Mouse (Mus musculus): ENCODE measurements around the gene Myo1f. TPM values are rescaled to one million over a fixed set of nuclear protein-coding genes. Genes with fewer than 3 reads are reported as not detected.

Gene Myo1f
- polyA plus RNA-seq, 1 experiment from 2014 or later, result 1.7 TPM

DNA sequence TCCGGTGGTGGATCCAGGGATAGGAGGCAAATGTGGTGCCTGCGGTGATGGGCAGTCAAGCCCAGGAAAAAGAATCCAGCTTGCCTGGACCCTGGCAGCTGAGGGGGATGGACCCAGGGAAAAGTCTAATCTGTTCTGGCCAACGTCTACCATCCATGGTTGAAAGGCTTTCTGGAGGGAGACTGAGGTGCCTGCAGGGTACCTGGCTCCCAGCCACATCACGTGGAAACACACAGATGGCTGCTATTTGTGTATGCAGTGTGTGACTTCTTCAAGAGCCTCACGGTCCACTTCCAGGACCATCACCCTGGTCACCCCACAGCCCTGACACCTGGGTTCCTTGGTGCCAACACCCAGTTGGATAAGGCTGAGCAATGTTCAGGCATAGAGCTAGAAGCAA, 76.3 kb downstream of the Myo1f start:
- H3K27me3 ChIP-seq, result no peaks in the 10 kb centered on the region
- H3K4me2 ChIP-seq, result no peak overlapping the region
- no peak for ATAC-seq (ENCODE audit: low FRiP score)
- H3K4me3 ChIP-seq (replicated peaks), result no peak overlapping the region
- H3K27ac ChIP-seq, result peak overlapping the region; percentile 31; the same call in 1 of the 2 replicates
- peaks cover 30% of the 10 kb centered on the region for H3K36me3 ChIP-seq (replicated peaks)
- H3K9me3 ChIP-seq, result no peaks in the 10 kb centered on the region
- no peak overlapping the region for H3K9ac ChIP-seq
- peaks cover 25% of the 10 kb centered on the region for H3K4me1 ChIP-seq
- 87% methylated on average over 5 of the region's 5 CpGs for WGBS

DNA sequence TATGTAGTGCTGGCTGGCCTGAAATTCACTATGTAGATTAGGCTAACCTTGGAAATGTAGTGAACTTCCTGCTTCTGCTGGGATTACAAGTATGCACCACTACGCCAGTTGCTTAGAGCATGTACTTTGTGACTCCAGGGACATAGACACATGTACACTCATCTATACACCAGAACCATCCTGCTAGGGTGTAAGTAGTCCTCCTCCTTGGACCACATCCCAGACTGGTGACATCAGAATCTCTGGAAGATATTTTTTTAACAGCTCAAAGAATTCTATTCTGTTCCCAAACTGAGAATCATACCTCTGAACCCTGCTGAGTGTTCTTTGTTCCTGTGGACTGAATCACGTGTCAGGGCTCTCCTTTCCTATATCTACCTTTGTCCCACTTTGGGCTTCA, 81.5 kb downstream of the Myo1f start:
- no peak overlapping the region for H3K27ac ChIP-seq
- 84% methylated on average over 2 of the region's 2 CpGs for WGBS
- no peak for ATAC-seq (ENCODE audit: low FRiP score)

DNA sequence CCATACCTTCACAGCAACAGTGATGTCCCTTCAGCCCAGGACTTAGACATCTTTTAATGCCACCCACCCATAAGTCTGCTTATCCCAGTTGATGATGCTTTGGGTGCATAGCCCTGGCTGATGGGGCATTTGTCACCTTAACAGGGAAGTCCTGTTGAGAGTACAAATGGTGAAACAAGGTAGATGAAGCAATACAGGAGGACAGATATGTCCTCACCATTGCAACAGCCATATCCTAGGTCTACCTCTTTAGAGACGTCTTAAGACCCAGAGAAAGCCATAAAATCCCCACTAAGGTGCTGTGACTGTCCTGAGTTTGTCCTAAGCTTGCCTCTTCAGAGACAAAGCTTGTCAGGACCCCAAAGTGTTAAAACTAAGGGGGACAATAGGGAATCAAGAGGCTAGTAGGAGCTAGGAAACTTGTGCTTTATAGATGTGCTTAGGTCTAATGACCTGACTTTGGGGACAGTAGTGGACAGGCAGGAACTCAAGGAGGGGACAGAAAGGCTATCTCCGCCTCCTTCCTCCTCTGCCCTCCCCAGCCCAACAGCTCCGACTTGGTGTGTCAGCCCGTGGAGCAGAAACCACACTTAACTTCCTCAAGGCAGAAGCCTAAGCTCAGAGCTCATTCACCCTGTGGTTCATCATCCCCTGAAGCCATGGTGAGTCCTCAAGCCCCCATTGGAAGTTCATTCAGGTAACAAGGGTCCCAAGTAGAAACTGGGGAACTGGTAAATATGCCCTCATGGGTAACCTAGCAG, 82.2 kb downstream of the Myo1f start, which contains the start of gene Pram1:
Pram1 (plus strand) TSS at position 541 of the 761 bp plus-strand sequence.
- 87% methylated on average over 4 of the region's 4 CpGs for WGBS
- Histone ChIP-seq H3K4me2 (no peak within 1 kb of the TSS), H3K4me3 (replicated peaks) (no peak within 1 kb of the TSS), H3K27me3 (no peaks in the 10 kb centered on the region), H3K36me3 (replicated peaks) (peaks cover 32% of the 10 kb centered on the region), H3K27ac (no peak within 1 kb of the TSS), H3K9ac (no peak within 1 kb of the TSS), H3K4me1 (no peaks in the 10 kb centered on the region), H3K9me3 (no peaks in the 10 kb centered on the region)
- ATAC-seq (ENCODE audit: low FRiP score), result no peak

More for the DNA sequence above, 81.5 kb downstream of the Myo1f start:
- Histone ChIP-seq H3K9me3 (no peaks in the 10 kb centered on the region), H3K4me1 (no peaks in the 10 kb centered on the region), H3K27me3 (no peaks in the 10 kb centered on the region), H3K36me3 (replicated peaks) (peaks cover 31% of the 10 kb centered on the region), H3K9ac (no peak overlapping the region), H3K4me3 (replicated peaks) (no peak overlapping the region), H3K4me2 (no peak overlapping the region)

DNA sequence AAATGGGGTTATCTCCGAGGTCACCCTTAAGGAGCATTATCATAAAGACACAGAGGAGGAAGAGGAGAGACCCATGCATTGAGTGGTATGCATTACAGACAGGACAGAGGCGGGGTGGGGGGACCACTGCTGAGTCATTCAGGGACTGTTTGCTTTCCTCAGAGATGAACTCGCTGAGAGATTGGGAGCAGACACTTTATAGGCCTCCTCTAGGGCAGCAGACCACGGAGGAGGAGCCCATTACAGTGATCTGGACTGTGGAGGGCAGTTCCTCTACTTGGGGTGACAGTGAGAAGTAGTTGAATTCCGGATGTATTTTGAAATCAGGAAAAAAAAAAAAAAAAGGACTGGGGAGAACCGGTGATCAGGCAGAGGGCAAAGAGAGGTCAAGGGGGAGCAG, 84.2 kb downstream of the Myo1f start:
- Histone ChIP-seq H3K36me3 (replicated peaks) (peaks cover 48% of the 10 kb centered on the region), H3K27ac (no peak overlapping the region), H3K4me1 (no peaks in the 10 kb centered on the region), H3K27me3 (no peaks in the 10 kb centered on the region), H3K9me3 (no peaks in the 10 kb centered on the region), H3K4me2 (no peak overlapping the region), H3K4me3 (replicated peaks) (no peak overlapping the region), H3K9ac (no peak overlapping the region)
- 72% methylated on average over 6 of the region's 6 CpGs for WGBS
- ATAC-seq (ENCODE audit: low FRiP score), result no peak

DNA sequence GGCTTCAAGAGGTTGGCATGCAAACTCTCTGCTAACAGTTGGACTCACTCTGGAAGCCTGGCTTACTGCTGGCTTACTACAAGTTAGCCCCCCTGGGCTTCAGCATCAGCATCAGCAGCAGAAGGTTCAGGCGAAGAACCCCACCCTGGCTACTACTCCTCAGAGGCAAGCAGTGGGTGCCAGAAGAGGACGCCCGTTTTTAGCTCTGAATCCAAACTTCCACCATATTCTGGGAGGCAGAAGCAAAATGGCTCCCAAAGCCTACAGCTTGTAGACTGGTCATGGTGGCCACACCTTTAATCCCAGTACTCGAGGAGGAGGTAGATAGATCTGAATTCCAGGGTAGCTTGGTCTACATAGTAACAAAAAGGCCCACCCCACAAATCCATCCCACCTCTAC, 88.6 kb downstream of the Myo1f start:
- Histone ChIP-seq H3K9me3 (no peaks in the 10 kb centered on the region), H3K36me3 (replicated peaks) (peaks cover 78% of the 10 kb centered on the region), H3K4me3 (replicated peaks) (no peak overlapping the region), H3K27me3 (no peaks in the 10 kb centered on the region), H3K27ac (no peak overlapping the region), H3K9ac (no peak overlapping the region), H3K4me1 (no peaks in the 10 kb centered on the region), H3K4me2 (no peak overlapping the region)
- 94% methylated on average over 4 of the region's 4 CpGs for WGBS
- no peak for ATAC-seq (ENCODE audit: low FRiP score)

DNA sequence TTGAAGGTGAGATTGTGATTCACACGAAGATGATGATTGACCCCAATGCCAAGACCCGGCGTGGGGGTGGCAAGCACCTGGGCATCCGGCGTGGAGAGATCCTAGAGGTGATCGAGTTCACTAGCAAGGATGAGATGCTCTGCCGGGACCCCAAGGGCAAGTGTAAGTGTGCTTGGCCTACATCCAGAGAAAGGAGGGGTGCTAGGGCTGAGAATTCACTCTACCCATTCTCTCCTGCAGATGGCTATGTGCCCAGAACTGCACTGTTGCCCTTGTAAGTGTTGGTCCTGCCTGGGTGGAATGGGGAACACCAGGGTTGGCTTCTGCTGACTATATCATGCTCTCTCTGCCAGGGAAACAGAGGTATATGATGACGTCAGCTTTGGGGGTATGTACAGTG, 89.6 kb downstream of the Myo1f start:
- no peaks in the 10 kb centered on the region for H3K27me3 ChIP-seq
- no peaks in the 10 kb centered on the region for H3K9me3 ChIP-seq
- no peak overlapping the region for H3K27ac ChIP-seq
- no peak overlapping the region for H3K4me3 ChIP-seq (replicated peaks)
- WGBS, result 94% methylated on average over 8 of the region's 8 CpGs
- H3K4me2 ChIP-seq, result no peak overlapping the region
- H3K36me3 ChIP-seq (replicated peaks), result peaks cover 88% of the 10 kb centered on the region
- no peaks in the 10 kb centered on the region for H3K4me1 ChIP-seq
- no peak overlapping the region for H3K9ac ChIP-seq
- no peak for ATAC-seq (ENCODE audit: low FRiP score)

DNA sequence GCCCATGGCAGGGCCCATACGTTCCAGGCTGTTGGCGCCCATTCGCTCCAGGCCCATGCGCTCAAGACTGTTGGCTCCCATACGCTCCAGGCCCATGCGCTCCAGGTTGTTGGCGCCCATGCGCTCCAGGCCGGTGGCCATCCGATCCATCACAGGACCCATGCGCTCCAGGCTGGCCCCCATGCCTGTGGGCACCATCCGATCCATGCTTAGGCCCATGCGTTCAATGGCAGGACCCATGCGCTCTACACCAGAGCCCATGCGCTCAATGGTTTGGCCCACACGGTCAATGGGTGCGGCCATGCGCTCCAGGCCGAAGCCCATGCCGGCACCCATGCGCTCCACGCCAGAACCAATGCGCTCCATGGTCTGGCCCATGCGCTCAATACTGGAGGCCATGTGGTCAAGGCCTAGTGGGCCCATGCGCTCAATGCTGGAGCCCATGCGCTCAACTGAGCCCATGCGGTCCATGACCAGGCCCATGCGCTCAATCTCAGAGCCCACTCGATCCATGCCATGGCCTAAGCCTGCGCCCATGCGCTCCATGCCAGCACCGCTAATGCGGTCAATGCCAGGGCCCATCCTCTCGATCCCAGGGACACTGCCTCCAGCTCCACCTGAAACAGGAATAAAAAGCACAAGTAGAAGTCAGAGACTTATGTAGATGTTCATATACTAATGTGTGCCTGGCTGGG, 94.4 kb downstream of the Myo1f start:
- peak; percentile 23; the same call in 1 of the 2 replicates for ATAC-seq (ENCODE audit: low FRiP score)
- Histone ChIP-seq H3K9ac (no peak overlapping the region), H3K36me3 (replicated peaks) (peaks cover 96% of the 10 kb centered on the region), H3K27me3 (no peaks in the 10 kb centered on the region), H3K4me2 (no peak overlapping the region), H3K4me3 (replicated peaks) (no peak overlapping the region), H3K9me3 (no peaks in the 10 kb centered on the region), H3K27ac (no peak overlapping the region), H3K4me1 (no peaks in the 10 kb centered on the region)
- 98% methylated on average over 34 of the region's 34 CpGs for WGBS

Other genes starting within 250 kb of the Myo1f start
- gene Zfp81, start 196.8 kb upstream of the Myo1f start, polyA plus RNA-seq (2016; fragmentation: Nextera tagmentation; extraction: Ambion mirVana), result 16.0 and 18.0 TPM in 2 replicates
- gene Zfp101, start 161.1 kb upstream of the Myo1f start, polyA plus RNA-seq (2016; fragmentation: Nextera tagmentation; extraction: Ambion mirVana), result 20.7 and 25.7 TPM in 2 replicates
- not detected in 2 replicates for gene Actl9, start 122.8 kb upstream of the Myo1f start, polyA plus RNA-seq (2016; fragmentation: Nextera tagmentation; extraction: Ambion mirVana)
- gene Adamts10, start 31.5 kb upstream of the Myo1f start, polyA plus RNA-seq (2016; fragmentation: Nextera tagmentation; extraction: Ambion mirVana), result 52.1 and 53.2 TPM in 2 replicates
- 50.6 and 52.7 TPM in 2 replicates for gene Zfp414, start 73.4 kb downstream of the Myo1f start, polyA plus RNA-seq (2016; fragmentation: Nextera tagmentation; extraction: Ambion mirVana)
- 0.72 and 0.95 TPM in 2 replicates for gene Pram1, start 82.3 kb downstream of the Myo1f start, polyA plus RNA-seq (2016; fragmentation: Nextera tagmentation; extraction: Ambion mirVana)
- 490 and 547 TPM in 2 replicates for gene Hnrnpm, start 131.2 kb downstream of the Myo1f start, polyA plus RNA-seq (2016; fragmentation: Nextera tagmentation; extraction: Ambion mirVana)
- gene March2, start 163.0 kb downstream of the Myo1f start, polyA plus RNA-seq (2016; fragmentation: Nextera tagmentation; extraction: Ambion mirVana), result 42.4 and 48.7 TPM in 2 replicates
- 377 and 388 TPM in 2 replicates for gene Rab11b, start 204.8 kb downstream of the Myo1f start, polyA plus RNA-seq (2016; fragmentation: Nextera tagmentation; extraction: Ambion mirVana)
- gene Angptl4, start 226.1 kb downstream of the Myo1f start, polyA plus RNA-seq (2016; fragmentation: Nextera tagmentation; extraction: Ambion mirVana), result 11.4 and 13.3 TPM in 2 replicates

Measured in forebrain, embryonic 12.5 days (tissue).